Mouse (Mus musculus) embryo, embryonic 9.5 days (tissue): ENCODE results near the gene Elob.

ENCODE experiments used
- DNase-seq: peaks from one replicate; pipeline ENCODE4 v3.0.0-alpha.2; 2017; ENCODE audit errors: extremely low spot score

Gene Elob

GRCm38 (mm10) chr17:23823614-23824013, 5.3 kb downstream of the Elob start:
- DNase-seq, result no peak

- no peak for DNase-seq
Measured at GRCm38 (mm10) chr17:23823018-23823417, 5.9 kb downstream of the Elob start.

- DNase-seq, result no peak
Measured at GRCm38 (mm10) chr17:23822094-23822493, 6.8 kb downstream of the Elob start.

GRCm38 (mm10) chr17:23820731-23821130, 8.2 kb downstream of the Elob start:
- DNase-seq, result no peak

GRCm38 (mm10) chr17:23819235-23819634, 9.7 kb downstream of the Elob start:
- no peak for DNase-seq

- DNase-seq, result no peak
Measured at GRCm38 (mm10) chr17:23818579-23818978, 10.4 kb downstream of the Elob start.

GRCm38 (mm10) chr17:23815641-23816040, 13.3 kb downstream of the Elob start:
- DNase-seq, result no peak

GRCm38 (mm10) chr17:23807918-23808317, 21.0 kb downstream of the Elob start:
- no peak for DNase-seq

GRCm38 (mm10) chr17:23806867-23807266, 22.1 kb downstream of the Elob start:
- DNase-seq, result no peak

- DNase-seq, result no peak
Measured at GRCm38 (mm10) chr17:23804426-23805085, 24.4 kb downstream of the Elob start.

- DNase-seq, result peak; percentile 89
Measured at GRCm38 (mm10) chr17:23803366-23804041, 25.4 kb downstream of the Elob start.

GRCm38 (mm10) chr17:23802746-23803365, 26.1 kb downstream of the Elob start:
- peak; percentile 96 for DNase-seq

GRCm38 (mm10) chr17:23801627-23802026, 27.3 kb downstream of the Elob start:
- no peak for DNase-seq

- DNase-seq, result no peak
Measured at GRCm38 (mm10) chr17:23797316-23797715, 31.6 kb downstream of the Elob start.

- DNase-seq, result no peak
Measured at GRCm38 (mm10) chr17:23795323-23795722, 33.6 kb downstream of the Elob start.

- DNase-seq, result no peak
Measured at GRCm38 (mm10) chr17:23791079-23791357, 37.9 kb downstream of the Elob start.

- peak; percentile 79 for DNase-seq
Measured at GRCm38 (mm10) chr17:23790269-23791078, 38.5 kb downstream of the Elob start, which contains the start of gene Srrm2. Srrm2 (plus strand) TSS chr17:23790532.

GRCm38 (mm10) chr17:23789749-23790268, 39.1 kb downstream of the Elob start:
- no peak for DNase-seq

GRCm38 (mm10) chr17:23788973-23789372, 40.0 kb downstream of the Elob start:
- DNase-seq, result no peak

GRCm38 (mm10) chr17:23786510-23786931, 42.4 kb downstream of the Elob start:
- peak; percentile 39 for DNase-seq

- peak; percentile 80 for DNase-seq
Measured at GRCm38 (mm10) chr17:23785561-23786471, 43.1 kb downstream of the Elob start, which contains the start of gene Flywch2. Flywch2 (minus strand) TSS chr17:23786081.
